Mouse (Mus musculus) limb, embryonic 12.5 days (tissue): ENCODE results near the gene Notch4. TPM values are rescaled to one million over a fixed set of nuclear protein-coding genes. Genes with fewer than 3 reads are reported as not detected.

Experiments used
- ATAC-seq: fragments of 200-750 bp; cut with Nextera tagmentation; 2 replicates; pipeline ENCODE4 v1.8.0; 2017; ENCODE audit warnings: low read depth, moderate TSS enrichment; ENCODE audit not compliant: insufficient number of reproducible peaks, insufficient read depth, low FRiP score, low TSS enrichment
- H3K27ac ChIP-seq: fragments of 300-500 bp; sonication (generic); 2 replicates; pipeline ENCODE4 v1.5.1; 2016; ENCODE audit warnings: mild to moderate bottlenecking, moderate library complexity
- H3K27me3 ChIP-seq: fragments of 300-500 bp; sonication (generic); 2 replicates; pipeline ENCODE4 v1.6.1; 2016; ENCODE audit warnings: mild to moderate bottlenecking, moderate library complexity
- H3K36me3 ChIP-seq: fragments of 300-500 bp; sonication (generic); 2 replicates; pipeline ENCODE4 v1.6.1; 2016; ENCODE audit warnings: mild to moderate bottlenecking, moderate library complexity
- H3K4me1 ChIP-seq: fragments of 300-500 bp; sonication (generic); replicated peaks from 2 replicates; pipeline ENCODE4 v1.6.1; 2016
- H3K4me2 ChIP-seq: fragments of 300-500 bp; sonication (generic); 2 replicates; pipeline ENCODE4 v1.6.1; 2016; ENCODE audit warnings: mild to moderate bottlenecking, moderate library complexity
- H3K4me3 ChIP-seq: fragments of 300-500 bp; sonication (generic); replicated peaks from 2 replicates; pipeline ENCODE4 v1.5.1; 2016; ENCODE audit warnings: mild to moderate bottlenecking
- H3K9ac ChIP-seq: fragments of 300-500 bp; sonication (generic); replicated peaks from 2 replicates; pipeline ENCODE4 v1.6.1; 2016; ENCODE audit warnings: mild to moderate bottlenecking, moderate library complexity
- H3K9me3 ChIP-seq: fragments of 300-500 bp; sonication (generic); 2 replicates; pipeline ENCODE4 v1.6.1; 2016; ENCODE audit warnings: mild to moderate bottlenecking, moderate library complexity
- WGBS: fragments of 180-500 bp; shearing (Covaris S2); methylation state at CpG from one replicate; pipeline ENCODE4 v1.1.7; 2016; 5-methylcytosine and 5-hydroxymethylcytosine counted together
- polyA plus RNA-seq: library from polyadenylated mRNA; unstranded; fragments of >200 nt; fragmentation: Nextera tagmentation; extraction: Ambion mirVana; gene quantifications from 2 replicates; pipeline ENCODE4 v1.2.1, GENCODE M21; 2016

Gene Notch4
- polyA plus RNA-seq, 1 experiment from 2014 or later: 4.9 TPM

DNA sequence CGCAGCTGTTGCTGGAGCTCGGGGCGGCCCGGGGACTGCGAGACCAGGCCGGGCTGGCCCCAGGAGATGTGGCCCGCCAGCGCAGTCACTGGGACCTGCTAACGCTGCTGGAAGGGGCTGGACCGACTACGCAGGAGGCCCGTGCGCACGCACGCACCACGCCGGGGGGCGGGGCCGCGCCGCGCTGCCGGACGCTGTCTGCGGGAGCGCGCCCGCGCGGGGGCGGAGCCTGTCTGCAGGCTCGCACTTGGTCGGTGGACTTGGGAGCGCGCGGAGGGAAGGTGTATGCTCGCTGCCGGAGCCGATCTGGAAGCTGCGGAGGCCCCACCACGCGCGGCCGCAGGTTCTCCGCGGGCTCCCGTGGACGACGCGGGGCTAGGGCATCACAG, 23.3 kb downstream of the Notch4 start:
- Histone ChIP-seq H3K4me1 (peaks cover 49% of the 10 kb centered on the region), H3K27me3 (no peaks in the 10 kb centered on the region), H3K27ac (peak overlapping the region; percentile 99), H3K36me3 (no peaks in the 10 kb centered on the region), H3K4me2 (peak overlapping the region; percentile 90), H3K9ac (peak overlapping the region; percentile 91), H3K9me3 (no peaks in the 10 kb centered on the region), H3K4me3 (peak overlapping the region; percentile 73)
- ATAC-seq: peak; percentile 83
- under 1% methylated on average over 50 of the region's 50 CpGs for WGBS

DNA sequence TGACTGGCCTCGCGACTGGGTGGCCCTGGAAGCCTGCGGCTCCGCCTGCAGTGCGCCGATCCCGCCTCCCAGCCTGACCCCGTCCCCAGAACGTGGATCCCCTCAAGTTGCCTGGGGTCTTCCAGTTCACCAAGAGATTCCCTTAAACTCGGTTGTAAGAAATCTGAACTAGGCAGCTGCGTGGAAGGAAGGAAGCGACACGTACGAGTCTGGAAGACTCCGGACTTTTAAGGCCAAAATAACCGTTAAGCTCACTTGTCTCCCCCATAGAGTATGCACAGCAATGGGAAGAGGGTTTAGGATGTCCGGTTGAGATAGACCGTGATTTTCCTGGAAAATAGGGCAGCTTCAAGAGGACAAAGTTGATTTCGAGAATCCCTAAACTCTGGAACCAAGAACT, 23.7 kb downstream of the Notch4 start:
- peak overlapping the region; percentile 90 for H3K4me2 ChIP-seq
- H3K4me3 ChIP-seq: peak overlapping the region; percentile 73
- H3K27me3 ChIP-seq: no peaks in the 10 kb centered on the region
- WGBS: 4% methylated on average over 19 of the region's 19 CpGs
- no peaks in the 10 kb centered on the region for H3K36me3 ChIP-seq
- H3K4me1 ChIP-seq: peaks cover 49% of the 10 kb centered on the region
- no peak for ATAC-seq
- peak overlapping the region; percentile 91 for H3K9ac ChIP-seq
- peak overlapping the region; percentile 99 for H3K27ac ChIP-seq
- no peaks in the 10 kb centered on the region for H3K9me3 ChIP-seq

DNA sequence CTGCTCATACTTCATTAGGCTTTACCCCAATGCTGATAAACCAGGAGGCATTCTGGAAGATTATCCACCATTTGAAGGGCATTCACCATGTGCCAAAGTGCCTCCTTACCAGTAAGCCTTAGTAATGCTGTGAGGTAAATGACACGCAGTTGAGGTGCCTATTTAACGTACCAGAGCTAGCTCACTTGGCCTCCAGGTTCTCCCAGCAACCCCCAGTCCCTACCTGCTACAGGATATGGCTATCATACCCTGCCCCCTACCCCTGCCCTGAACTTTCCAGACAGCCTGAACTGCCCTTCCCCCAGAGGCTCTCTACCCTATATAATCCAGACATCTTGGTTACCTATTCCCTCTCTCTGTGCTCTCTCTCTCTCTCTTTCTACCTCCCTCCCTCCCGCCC, 24.7 kb downstream of the Notch4 start:
- Histone ChIP-seq H3K9ac (no peak overlapping the region), H3K4me3 (0 out of 2 replicates have a peak overlapping the region, but pooled peaks have one; percentile 73), H3K4me2 (peak overlapping the region; percentile 90), H3K27ac (peak overlapping the region; percentile 78), H3K27me3 (no peaks in the 10 kb centered on the region), H3K9me3 (no peaks in the 10 kb centered on the region), H3K36me3 (no peaks in the 10 kb centered on the region), H3K4me1 (peaks cover 56% of the 10 kb centered on the region)
- ATAC-seq: no peak
- 39% methylated on average over 3 of the region's 3 CpGs for WGBS

GRCm38 (mm10) chr17:34589206-34589605, 25.1 kb downstream of the Notch4 start:
- H3K4me2 ChIP-seq: peak overlapping the region; percentile 33
- H3K9me3 ChIP-seq: no peaks in the 10 kb centered on the region
- 32% methylated on average over 7 of the region's 7 CpGs for WGBS
- H3K9ac ChIP-seq: no peak overlapping the region
- peaks cover 3% of the 10 kb centered on the region for H3K36me3 ChIP-seq
- H3K4me3 ChIP-seq: no peak overlapping the region
- H3K4me1 ChIP-seq: peaks cover 60% of the 10 kb centered on the region
- H3K27ac ChIP-seq: peak overlapping the region; percentile 78
- no peak for ATAC-seq
- H3K27me3 ChIP-seq: no peaks in the 10 kb centered on the region

GRCm38 (mm10) chr17:34589681-34590101, 25.6 kb downstream of the Notch4 start, which contains the start of gene Gpsm3:
Gene Gpsm3 (plus strand): TSS chr17:34589806.
- Histone ChIP-seq H3K4me1 (peaks cover 65% of the 10 kb centered on the region), H3K27ac (peak within 1 kb of the TSS; percentile 100), H3K9ac (peak within 1 kb of the TSS; percentile 18; the same call in 1 of the 2 replicates), H3K36me3 (peaks cover 8% of the 10 kb centered on the region), H3K9me3 (no peaks in the 10 kb centered on the region), H3K4me2 (peak within 1 kb of the TSS; percentile 97), H3K27me3 (no peaks in the 10 kb centered on the region), H3K4me3 (0 out of 2 replicates have a peak within 1 kb of the TSS, but pooled peaks have one; percentile 73)
- WGBS: 11% methylated on average over 7 of the region's 7 CpGs
- no peak for ATAC-seq

DNA sequence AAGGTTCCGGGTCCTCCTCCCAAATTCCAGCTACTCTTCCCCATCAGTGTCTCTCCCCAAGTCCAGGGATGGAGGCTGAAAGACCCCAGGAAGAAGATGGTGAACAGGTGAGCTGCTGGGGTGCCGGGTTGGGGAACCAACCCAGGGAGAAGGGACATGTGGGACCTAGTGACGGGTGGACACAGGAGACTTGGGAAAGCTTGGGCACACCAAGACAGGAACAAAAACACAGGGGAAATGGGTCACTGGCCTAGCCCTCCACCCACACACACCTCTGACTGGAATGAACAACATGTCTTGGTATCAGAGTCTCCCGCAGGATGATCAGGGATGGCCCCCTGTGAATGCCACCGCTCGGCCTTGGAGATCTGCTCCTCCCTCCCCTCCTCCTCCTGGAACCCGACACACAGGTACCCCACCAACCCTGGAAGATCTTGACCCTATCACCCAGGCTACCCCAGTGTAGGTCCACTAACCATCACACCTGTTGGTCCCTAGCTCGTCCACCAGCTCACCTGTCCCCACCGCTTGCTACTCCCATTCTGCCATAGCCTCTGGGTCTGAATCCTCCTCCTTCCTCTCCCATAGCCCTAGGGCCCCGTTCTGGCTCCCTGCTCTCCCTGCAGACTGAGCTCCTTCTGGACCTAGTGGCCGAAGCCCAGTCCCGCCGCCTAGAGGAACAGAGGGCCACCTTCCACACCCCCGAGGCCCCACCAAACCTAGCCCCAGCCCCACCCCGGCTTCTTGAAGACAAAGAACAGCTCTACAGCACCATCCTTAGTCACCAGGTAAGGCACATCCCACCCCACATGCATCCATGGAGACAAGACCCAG, 26.3 kb downstream of the Notch4 start:
- Histone ChIP-seq H3K36me3 (peaks cover 15% of the 10 kb centered on the region), H3K27me3 (no peaks in the 10 kb centered on the region), H3K4me2 (peak overlapping the region; percentile 97), H3K4me1 (peaks cover 70% of the 10 kb centered on the region), H3K9me3 (no peaks in the 10 kb centered on the region), H3K27ac (peak overlapping the region; percentile 100), H3K4me3 (no peak overlapping the region), H3K9ac (peak overlapping the region; percentile 18; the same call in 1 of the 2 replicates)
- ATAC-seq: no peak
- WGBS: 68% methylated on average over 15 of the region's 15 CpGs

GRCm38 (mm10) chr17:34591029-34591993, 27.2 kb downstream of the Notch4 start, which contains the start of gene Pbx2:
Gene Pbx2 (plus strand): TSS chr17:34591266.
- ATAC-seq: no peak
- Histone ChIP-seq H3K36me3 (peaks cover 24% of the 10 kb centered on the region), H3K27me3 (no peaks in the 10 kb centered on the region), H3K4me3 (peak within 1 kb of the TSS; percentile 79), H3K4me2 (peak within 1 kb of the TSS; percentile 97), H3K9ac (peak within 1 kb of the TSS; percentile 98), H3K4me1 (peaks cover 72% of the 10 kb centered on the region), H3K27ac (peak within 1 kb of the TSS; percentile 100), H3K9me3 (no peaks in the 10 kb centered on the region)
- 3% methylated on average over 21 of the region's 21 CpGs for WGBS

DNA sequence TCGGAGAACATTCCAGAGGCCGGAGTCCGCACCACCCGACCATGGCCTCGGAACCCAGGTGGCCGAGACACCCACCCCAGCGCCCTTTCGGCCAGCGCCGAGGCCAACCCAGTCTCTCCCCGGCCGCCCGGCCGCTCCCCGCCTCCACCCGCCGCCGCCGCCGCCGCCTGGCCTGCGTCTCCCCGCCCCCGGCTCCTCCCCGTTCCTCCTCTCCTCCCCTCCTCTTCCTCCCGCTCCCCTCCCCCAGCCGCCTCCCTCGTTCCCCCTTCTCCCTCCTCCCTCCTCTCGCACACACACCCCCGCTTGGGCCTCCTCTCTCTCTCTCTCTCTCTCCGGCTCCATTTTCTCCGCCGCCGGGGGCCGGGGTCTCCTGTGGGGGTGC, 27.9 kb downstream of the Notch4 start:
- Histone ChIP-seq H3K36me3 (peaks cover 30% of the 10 kb centered on the region), H3K9ac (peak overlapping the region; percentile 98), H3K4me3 (peak overlapping the region; percentile 79), H3K4me2 (peak overlapping the region; percentile 97), H3K27ac (peak overlapping the region; percentile 100), H3K9me3 (no peaks in the 10 kb centered on the region), H3K27me3 (no peaks in the 10 kb centered on the region), H3K4me1 (peaks cover 71% of the 10 kb centered on the region)
- peak; percentile 27; the same call in 1 of the 2 replicates for ATAC-seq
- 0% methylated on average over 31 of the region's 35 CpGs for WGBS

DNA sequence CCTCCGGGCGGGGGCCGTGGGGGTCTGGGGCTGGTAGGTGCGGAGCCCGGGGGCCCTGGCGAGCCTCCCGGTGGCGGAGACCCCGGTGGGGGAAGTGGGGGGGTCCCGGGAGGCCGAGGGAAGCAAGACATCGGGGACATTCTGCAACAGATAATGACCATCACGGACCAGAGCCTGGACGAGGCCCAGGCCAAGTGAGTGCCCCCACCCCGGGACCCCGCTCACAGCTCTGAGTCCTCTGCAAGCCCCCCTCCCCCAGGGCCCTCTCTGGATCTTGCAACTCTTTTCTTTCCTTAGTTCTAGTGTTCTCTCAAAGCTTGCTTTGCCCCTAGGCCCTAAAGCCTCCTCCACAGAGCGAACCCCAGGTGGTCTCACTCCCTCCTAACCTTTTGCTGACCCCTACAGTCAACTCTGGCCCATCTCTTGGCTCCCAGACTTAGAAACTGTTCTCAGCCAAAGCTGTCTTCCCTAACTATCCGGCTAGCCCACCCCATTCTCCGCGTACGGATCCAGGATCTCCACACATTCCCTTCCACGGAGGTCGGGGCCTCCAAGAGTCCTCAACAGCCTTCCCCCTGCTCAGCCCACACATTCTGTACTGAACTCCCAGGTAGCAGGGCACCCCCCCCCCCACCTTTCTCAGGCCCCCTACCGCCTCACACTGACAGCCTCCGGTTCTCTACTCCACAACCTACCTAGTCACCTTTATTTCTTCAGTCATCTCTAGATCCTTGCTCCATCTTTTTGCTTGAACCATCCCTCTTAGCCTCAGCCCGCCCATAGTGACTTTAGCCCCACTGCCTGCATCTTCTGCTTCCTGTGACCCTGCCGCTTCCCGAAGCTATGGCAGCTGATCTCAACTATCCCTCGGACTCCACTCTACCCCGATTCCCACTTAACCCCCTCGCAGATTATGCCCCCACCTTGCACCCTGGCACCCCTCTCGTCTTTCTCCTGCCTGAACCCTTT, 28.8 kb downstream of the Notch4 start:
- under 1% methylated on average over 32 of the region's 32 CpGs for WGBS
- peak; percentile 7; the same call in 1 of the 2 replicates for ATAC-seq
- Histone ChIP-seq H3K9me3 (no peaks in the 10 kb centered on the region), H3K4me1 (peaks cover 76% of the 10 kb centered on the region), H3K27me3 (no peaks in the 10 kb centered on the region), H3K9ac (peak overlapping the region; percentile 98), H3K27ac (peak overlapping the region; percentile 100), H3K36me3 (peaks cover 30% of the 10 kb centered on the region), H3K4me2 (peak overlapping the region; percentile 97), H3K4me3 (peak overlapping the region; percentile 79)
